Mouse (Mus musculus) MEL (cell line): Measurements from ENCODE around the gene Cul1. TPM values are rescaled to one million over a fixed set of nuclear protein-coding genes. Genes with fewer than 3 reads are reported as not detected.

ENCODE experiments used
- DNase-seq: peaks from one replicate; pipeline ENCODE4 v3.0.0; 2011; ENCODE audit warnings: low read depth, low spot score
- H3K27ac ChIP-seq: 2 replicates; pipeline ENCODE4 v1.5.1; 2012; ENCODE audit warnings: low read depth, mild to moderate bottlenecking, control low read depth, low read length, moderate library complexity; ENCODE audit not compliant: control insufficient read depth
- H3K27me3 ChIP-seq, 2 experiments: fragments of 150-350 bp in 1 of 2; sonication (generic) in 1 of 2; 2 replicates each; pipeline ENCODE4 v1.6.1; 2012; ENCODE audit warnings: low read length in 2 of 2, mild to moderate bottlenecking in 2 of 2, improper control_type of control experiment in 1 of 2, moderate library complexity in 1 of 2; ENCODE audit not compliant: insufficient read depth in 2 of 2, control insufficient read depth in 1 of 2
- H3K36me3 ChIP-seq, 2 experiments: 2 replicates each; pipeline ENCODE4 v1.6.1; 2012 to 2014; ENCODE audit warnings: low read length in 2 of 2, improper control_type of control experiment in 1 of 2, inconsistent platforms in 1 of 2, mild to moderate bottlenecking in 1 of 2; ENCODE audit not compliant: insufficient read depth in 2 of 2, control insufficient read depth in 1 of 2
- H3K4me1 ChIP-seq, 2 experiments: fragments of 150-350 bp in 1 of 2; sonication (generic) in 1 of 2; 2 replicates each; pipeline ENCODE4 v1.6.1; 2012; ENCODE audit warnings: low read length in 2 of 2, improper control_type of control experiment in 1 of 2, mild to moderate bottlenecking in 1 of 2; ENCODE audit not compliant: insufficient read depth in 2 of 2, control insufficient read depth in 1 of 2
- H3K4me3 ChIP-seq, 2 experiments: fragments of 150-350 bp in 1 of 2; sonication (generic) in 1 of 2; 2 replicates each; pipeline ENCODE4 v1.5.1; 2012; ENCODE audit warnings: low read depth in 2 of 2, low read length in 2 of 2, mild to moderate bottlenecking in 2 of 2, moderate library complexity in 2 of 2, control low read depth in 1 of 2, improper control_type of control experiment in 1 of 2; ENCODE audit not compliant: control insufficient read depth in 1 of 2, insufficient read depth in 1 of 2
- H3K79me2 ChIP-seq: 2 replicates; pipeline ENCODE4 v1.6.1; 2012; ENCODE audit warnings: mild to moderate bottlenecking, low read length, moderate library complexity; ENCODE audit not compliant: control insufficient read depth, poor library complexity, insufficient read depth
- H3K9ac ChIP-seq: 2 replicates; pipeline ENCODE4 v1.6.1; 2012; ENCODE audit warnings: low read depth, mild to moderate bottlenecking, control low read depth, low read length, moderate library complexity; ENCODE audit not compliant: control insufficient read depth, poor library complexity, severe bottlenecking
- H3K9me3 ChIP-seq: fragments of 150-350 bp; sonication (generic); replicated peaks from 2 replicates; pipeline ENCODE4 v1.6.1; 2012; ENCODE audit warnings: mild to moderate bottlenecking, low read length, improper control_type of control experiment, moderate library complexity; ENCODE audit not compliant: insufficient read depth
- BHLHE40 ChIP-seq: IDR thresholded peaks from 2 replicates; pipeline ENCODE4 v1.6.1; 2012; ENCODE audit warnings: low read depth, mild to moderate bottlenecking, inconsistent platforms, low read length, improper control_type of control experiment, borderline replicate concordance
- CHD1 ChIP-seq: IDR thresholded peaks from 2 replicates; pipeline ENCODE4 v1.6.1; 2012; ENCODE audit warnings: low read depth, mild to moderate bottlenecking, inconsistent platforms, low read length, improper control_type of control experiment
- CTCF ChIP-seq, 3 experiments: IDR thresholded peaks in 2 of 3; conservative IDR thresholded peaks in 1 of 3; 2 replicates each; pipeline ENCODE4 v1.5.1; 2011 to 2012; ENCODE audit warnings: low read length in 3 of 3, low read depth in 2 of 3, mild to moderate bottlenecking in 2 of 3, improper control_type of control experiment in 1 of 3, inconsistent platforms in 1 of 3, mixed read lengths in 1 of 3, moderate library complexity in 1 of 3; ENCODE audit not compliant: control insufficient read depth in 1 of 3, insufficient read depth in 1 of 3, poor library complexity in 1 of 3, severe bottlenecking in 1 of 3
- ELF1 ChIP-seq: IDR thresholded peaks from 2 replicates; pipeline ENCODE4 v1.6.1; 2014; ENCODE audit warnings: low read depth, mild to moderate bottlenecking, inconsistent platforms, low read length, improper control_type of control experiment, moderate library complexity
- ETS1 ChIP-seq: IDR thresholded peaks from 2 replicates; pipeline ENCODE4 v1.6.1; 2012; ENCODE audit warnings: low read depth, mild to moderate bottlenecking, inconsistent platforms, low read length, improper control_type of control experiment, moderate library complexity
- GABPA ChIP-seq: IDR thresholded peaks from 2 replicates; pipeline ENCODE4 v1.6.1; 2012; ENCODE audit warnings: low read depth, mild to moderate bottlenecking, inconsistent platforms, low read length, improper control_type of control experiment, moderate library complexity
- HCFC1 ChIP-seq: IDR thresholded peaks from 2 replicates; pipeline ENCODE4 v1.6.1; 2012; ENCODE audit warnings: low read depth, mild to moderate bottlenecking, inconsistent platforms, low read length, improper control_type of control experiment, moderate library complexity
- JUND ChIP-seq: IDR thresholded peaks from 2 replicates; pipeline ENCODE4 v1.6.1; 2011; ENCODE audit warnings: low read depth, mild to moderate bottlenecking, improper control_type of control experiment, low read length
- KAT2A ChIP-seq: conservative IDR thresholded peaks from 2 replicates; pipeline ENCODE4 v1.6.1; 2012; ENCODE audit warnings: low read depth, low read length, improper control_type of control experiment, inconsistent platforms
- MAX ChIP-seq: IDR thresholded peaks from 2 replicates; pipeline ENCODE4 v1.6.1; 2011; ENCODE audit warnings: low read length, improper control_type of control experiment
- MEF2A ChIP-seq: IDR thresholded peaks from 2 replicates; pipeline ENCODE4 v1.6.1; 2014; ENCODE audit warnings: low read depth, mild to moderate bottlenecking, inconsistent platforms, low read length, improper control_type of control experiment; ENCODE audit not compliant: poor library complexity, insufficient replicate concordance, severe bottlenecking; ENCODE audit errors: extremely low read depth
- RCOR1 ChIP-seq: IDR thresholded peaks from 2 replicates; pipeline ENCODE4 v1.6.1; 2012; ENCODE audit warnings: low read depth, mild to moderate bottlenecking, inconsistent platforms, low read length, improper control_type of control experiment
- TAL1 ChIP-seq: IDR thresholded peaks from 2 replicates; pipeline ENCODE4 v1.6.1; 2012; ENCODE audit warnings: mild to moderate bottlenecking, inconsistent platforms, low read length, moderate library complexity, mixed read lengths
- TBP ChIP-seq: IDR thresholded peaks from 2 replicates; pipeline ENCODE4 v1.8.0; 2011; ENCODE audit warnings: low read depth, low read length, improper control_type of control experiment
- UBTF ChIP-seq: IDR thresholded peaks from 2 replicates; pipeline ENCODE4 v1.6.1; 2012; ENCODE audit warnings: low read depth, mild to moderate bottlenecking, inconsistent platforms, low read length, improper control_type of control experiment, moderate library complexity, borderline replicate concordance; ENCODE audit not compliant: insufficient read depth
- USF1 ChIP-seq: IDR thresholded peaks from 2 replicates; pipeline ENCODE4 v1.6.1; 2014; ENCODE audit warnings: low read depth, mild to moderate bottlenecking, inconsistent platforms, low read length, improper control_type of control experiment, moderate library complexity
- ZNF384 ChIP-seq: IDR thresholded peaks from 2 replicates; pipeline ENCODE4 v1.6.1; 2012; ENCODE audit warnings: low read depth, mild to moderate bottlenecking, inconsistent platforms, low read length, improper control_type of control experiment
- polyA plus RNA-seq, 2 experiments: library from polyadenylated mRNA; stranded (reverse) in 1 of 2; unstranded in 1 of 2; fragments of >175 nt in 1 of 2; fragments of >200 nt in 1 of 2; gene quantifications; 2 replicates each; pipeline versions ENCODE4 v1.2.1 to v1.2.4; 2012; ENCODE audit warnings: low replicate concordance in 2 of 2, low read depth in 1 of 2; ENCODE audit not compliant: insufficient read length in 2 of 2, insufficient read depth in 1 of 2, missing spikeins in 1 of 2
- total RNA-seq: library from RNA; depleted of rRNA; stranded (reverse); fragments of 300-350 nt; gene quantifications from 2 replicates; pipeline ENCODE4 v1.2.3, GENCODE M21; 2012

Cul1 gene
- total and polyA plus RNA-seq, 3 experiments, result 40.4 to 58.4 TPM; not detected in 1

GRCm38 (mm10) chr6:47525041-47525440 lies 71.8 kb downstream of the Cul1 start:
- Histone ChIP-seq H3K27me3 (no peaks in the 10 kb centered on the region), H3K27ac (no peak overlapping the region), H3K9me3 (no peaks in the 10 kb centered on the region), H3K4me1 (no peaks in the 10 kb centered on the region), H3K9ac (no peak overlapping the region), H3K79me2 (no peaks in the 10 kb centered on the region), H3K4me3 (no peak overlapping the region), H3K36me3 (peaks cover 0 to 11% of the 10 kb centered on the region in 2 experiments; a peak in 2 of 4 replicates)
- DNase-seq, result no peak
- no peak for TF ChIP-seq CHD1
- no peak for TF ChIP-seq ETS1
- TF ChIP-seq BHLHE40, result no peak
- TF ChIP-seq UBTF, result no peak
- TF ChIP-seq USF1, result no peak

DNA sequence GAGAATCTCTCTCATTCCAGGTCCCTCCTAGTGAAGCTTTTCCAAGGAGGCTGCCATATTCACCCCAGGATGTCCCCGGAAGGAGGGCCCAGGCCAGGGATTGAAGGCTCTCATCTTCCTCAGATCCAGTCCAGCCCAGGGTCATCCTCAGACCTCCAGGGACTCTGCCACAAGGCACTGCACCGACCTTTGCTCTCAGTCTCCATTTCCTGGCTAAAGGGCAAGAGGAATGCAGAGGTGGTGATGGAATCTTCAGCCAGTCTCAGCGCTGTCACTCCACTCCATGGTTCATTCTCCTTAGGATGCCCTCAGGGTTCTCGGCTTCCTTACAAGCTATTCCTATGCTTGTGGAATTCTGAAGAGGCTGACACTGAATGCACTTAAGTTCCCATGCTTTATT lies 73.2 kb downstream of the Cul1 start:
- no peaks in the 10 kb centered on the region for H3K4me1 ChIP-seq
- DNase-seq, result no peak
- no peaks in the 10 kb centered on the region for H3K27me3 ChIP-seq
- H3K27ac ChIP-seq, result no peak overlapping the region
- no peak overlapping the region for H3K4me3 ChIP-seq
- peaks cover 0 to 11% of the 10 kb centered on the region in 2 experiments; a peak in 2 of 4 replicates for H3K36me3 ChIP-seq
- TF ChIP-seq HCFC1, result no peak
- TF ChIP-seq RCOR1, result no peak
- no peak for TF ChIP-seq MEF2A
- no peak for TF ChIP-seq KAT2A
- no peak for TF ChIP-seq JUND
- no peak for TF ChIP-seq ELF1
- no peak for TF ChIP-seq CTCF (IDR thresholded peaks at IDR 0.05 in 2 of 3, conservative IDR thresholded peaks at IDR 0.05 in 1 of 3; ENCODE audit: control insufficient read depth in 1 of 3, insufficient read depth in 1 of 3, low read depth in 2 of 3, low read length in 3 of 3, poor library complexity in 1 of 3, severe bottlenecking in 1 of 3)
- no peak for TF ChIP-seq TAL1
- no peak for TF ChIP-seq ZNF384
- no peak for TF ChIP-seq GABPA
- no peak for TF ChIP-seq MAX
- TF ChIP-seq TBP, result no peak
- no peak overlapping the region for H3K9ac ChIP-seq
- H3K9me3 ChIP-seq, result no peaks in the 10 kb centered on the region
- H3K79me2 ChIP-seq, result no peaks in the 10 kb centered on the region
